Mouse (Mus musculus) cerebellum, adult 18-20 months (tissue): ENCODE results near the gene Arhgap10.
A peak's percentile ranks its signal among the peaks of the same experiment; 100 is the strongest.

Experiments used
- DNase-seq, 2 experiments: peaks; one replicate each; pipeline ENCODE4 v3.0.0; 2021

Gene Arhgap10

DNA sequence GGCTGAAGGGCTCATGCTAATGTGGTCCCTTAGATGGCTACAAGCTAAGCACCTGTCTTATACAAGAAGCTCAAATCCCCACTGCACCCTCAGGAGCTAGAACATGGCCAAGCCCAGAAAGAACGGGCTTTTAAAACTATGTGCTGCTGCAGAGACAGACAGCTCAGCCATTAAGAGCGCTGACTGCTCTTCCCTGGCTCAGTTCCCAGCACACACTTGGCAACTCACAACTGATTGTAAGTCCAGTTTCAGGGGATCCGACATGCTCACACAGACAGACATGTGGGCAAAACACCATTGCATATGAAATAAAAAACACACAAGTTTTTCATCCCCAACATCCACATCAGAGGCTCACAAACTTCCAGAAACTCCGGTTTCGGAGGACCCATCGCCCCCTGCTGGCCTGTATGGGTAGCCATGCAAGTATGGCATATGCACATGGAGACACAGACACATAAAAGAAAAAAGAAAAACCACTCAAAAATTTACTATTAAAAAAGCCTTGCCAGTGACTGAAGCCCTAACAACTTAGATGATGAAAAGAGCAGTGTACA, 77.4 kb downstream of the Arhgap10 start:
- no peak for DNase-seq

- DNase-seq, result no peak
Measured at GRCm38 (mm10) chr8:77439670-77440069, 78.1 kb downstream of the Arhgap10 start.

DNA sequence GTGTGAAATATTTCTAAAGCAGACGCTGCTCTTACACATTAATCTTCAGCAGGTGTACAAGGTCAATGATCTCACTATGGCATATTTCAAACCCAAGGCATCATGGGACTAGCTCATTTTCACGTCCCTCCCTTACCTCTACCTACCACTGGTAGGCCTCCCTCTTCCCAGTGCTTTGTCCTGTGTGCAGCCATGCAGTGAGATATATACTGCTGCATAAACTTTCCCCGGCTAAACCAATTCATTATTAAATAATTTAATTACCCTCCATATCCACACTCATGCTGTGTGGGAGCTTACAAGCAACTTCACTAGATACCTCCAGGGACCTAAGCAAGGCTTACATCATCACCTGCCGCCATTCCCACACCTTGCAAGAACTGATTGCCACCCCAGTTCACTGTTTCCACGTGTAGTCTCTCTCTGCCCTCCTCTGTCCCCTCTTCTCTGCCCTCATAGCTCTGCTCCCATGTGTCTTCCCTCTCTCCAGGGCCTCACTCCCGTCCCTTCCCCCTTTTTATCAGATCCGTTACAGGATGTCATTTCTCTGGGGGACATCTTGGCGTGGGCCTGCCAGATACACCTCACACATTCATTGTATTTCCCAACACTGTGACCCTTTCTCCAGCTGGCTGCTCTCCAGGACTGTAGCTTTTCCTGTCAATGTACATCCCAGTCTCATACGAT, 79.8 kb downstream of the Arhgap10 start:
- DNase-seq, result no peak

- DNase-seq, result no peak
Measured at GRCm38 (mm10) chr8:77436013-77436990, 81.5 kb downstream of the Arhgap10 start.

GRCm38 (mm10) chr8:77433221-77433620, 84.5 kb downstream of the Arhgap10 start:
- DNase-seq, result no peak

DNA sequence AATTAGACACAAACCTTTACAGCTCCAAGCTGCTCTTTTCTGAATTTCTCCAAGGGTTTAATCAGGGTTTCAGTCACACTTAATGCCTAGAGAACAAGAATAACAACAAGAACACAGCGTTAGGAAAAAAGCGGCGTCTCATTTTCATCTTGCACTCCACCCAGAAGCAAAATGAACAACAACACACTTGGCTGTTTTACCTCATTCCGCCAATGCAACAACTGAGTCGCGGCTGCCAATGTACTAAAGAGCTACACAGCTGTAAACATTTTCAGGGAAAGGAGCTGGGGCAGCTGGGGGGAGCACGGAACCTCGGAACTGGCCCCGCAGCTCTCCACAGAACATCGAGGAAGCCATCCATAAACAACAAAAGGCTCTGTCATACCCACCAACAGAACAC, 85.0 kb downstream of the Arhgap10 start:
- DNase-seq, result no peak

GRCm38 (mm10) chr8:77428420-77428819, 89.3 kb downstream of the Arhgap10 start:
- no peak for DNase-seq

DNA sequence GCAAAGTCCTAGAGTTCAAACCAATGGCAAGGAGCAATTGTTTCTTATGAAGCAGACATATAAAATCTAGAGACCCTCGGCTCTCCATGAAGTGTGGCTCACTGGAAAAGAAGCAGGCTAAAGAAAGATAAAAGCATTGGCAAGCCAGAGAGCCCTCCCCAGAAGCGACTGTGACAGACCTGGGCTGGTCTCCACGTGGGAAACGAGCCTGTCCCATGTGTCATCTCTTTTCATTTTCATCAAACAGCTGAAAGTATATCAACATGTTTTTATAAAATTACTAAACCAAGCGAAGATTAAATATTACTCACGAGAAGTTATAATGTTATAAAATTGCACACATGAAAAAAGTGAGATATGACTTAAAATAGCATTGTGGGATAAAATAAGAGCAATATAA, 89.7 kb downstream of the Arhgap10 start:
- no peak for DNase-seq

- DNase-seq, result no peak
Measured at GRCm38 (mm10) chr8:77427438-77427837, 90.3 kb downstream of the Arhgap10 start.

DNA sequence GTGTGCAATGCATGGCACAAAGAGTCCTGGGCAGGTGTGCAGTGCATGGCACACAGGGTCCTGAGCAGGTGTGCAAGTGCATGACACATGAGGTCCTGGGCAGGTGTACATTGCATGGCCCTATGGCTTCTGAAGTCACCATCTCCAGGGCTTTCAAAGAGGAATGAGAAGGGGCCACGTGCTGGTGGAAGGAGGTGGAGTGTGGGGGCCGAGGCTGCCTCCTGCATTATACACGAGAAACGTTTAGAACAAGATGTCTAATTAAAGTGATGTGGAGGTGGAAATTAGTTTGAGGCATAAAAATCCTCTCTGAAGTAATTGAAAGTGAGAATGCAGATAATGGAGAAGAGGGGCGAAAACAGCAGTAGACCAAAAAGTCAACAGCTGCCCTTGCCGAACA, 93.9 kb downstream of the Arhgap10 start:
- DNase-seq, result no peak

GRCm38 (mm10) chr8:77422632-77423252, 95.0 kb downstream of the Arhgap10 start:
- DNase-seq, result no peak

GRCm38 (mm10) chr8:77421596-77421995, 96.2 kb downstream of the Arhgap10 start:
- DNase-seq, result no peak

DNA sequence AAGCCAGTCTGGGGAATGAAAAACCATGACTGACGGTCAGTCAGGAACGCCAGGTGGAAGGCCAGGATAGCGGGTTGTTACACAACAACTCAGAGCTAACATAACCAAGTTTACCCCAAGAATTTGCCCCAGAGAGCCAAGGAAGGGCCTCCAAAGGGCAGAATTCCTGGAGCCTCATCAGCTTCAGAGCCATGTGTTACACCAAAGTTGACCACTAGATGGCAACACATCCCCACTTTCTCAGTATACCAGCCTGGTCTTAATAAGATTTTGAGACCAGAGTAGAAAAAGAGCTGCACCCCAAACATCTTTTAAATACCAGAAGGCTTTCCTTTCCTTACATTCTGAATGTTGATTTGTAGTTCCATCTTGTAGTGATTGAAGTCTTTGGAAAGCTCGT, 98.0 kb downstream of the Arhgap10 start:
- peak; percentile 71 to 80 for DNase-seq

- no peak for DNase-seq
Measured at GRCm38 (mm10) chr8:77416738-77417137, 101.0 kb downstream of the Arhgap10 start.

DNA sequence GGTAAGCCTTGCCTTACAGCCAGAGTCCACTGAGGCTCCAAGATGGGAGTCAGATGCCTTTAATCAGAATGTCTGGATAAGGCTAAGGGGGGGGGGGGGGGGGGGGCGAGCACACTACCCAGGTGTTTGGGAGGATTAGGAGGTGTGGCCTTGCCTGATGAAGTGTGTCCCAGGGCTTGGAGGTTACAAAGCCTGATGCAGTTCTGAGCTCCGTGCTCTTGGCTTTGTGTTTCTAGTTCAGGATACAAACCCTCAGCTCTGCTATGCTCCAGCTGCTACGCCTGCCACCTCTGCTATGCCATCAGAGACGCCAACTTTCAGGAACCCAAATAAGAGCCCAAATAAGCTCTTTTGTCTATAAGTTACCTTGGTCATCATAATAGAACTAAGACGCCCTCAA, 101.7 kb downstream of the Arhgap10 start:
- DNase-seq, result no peak

DNA sequence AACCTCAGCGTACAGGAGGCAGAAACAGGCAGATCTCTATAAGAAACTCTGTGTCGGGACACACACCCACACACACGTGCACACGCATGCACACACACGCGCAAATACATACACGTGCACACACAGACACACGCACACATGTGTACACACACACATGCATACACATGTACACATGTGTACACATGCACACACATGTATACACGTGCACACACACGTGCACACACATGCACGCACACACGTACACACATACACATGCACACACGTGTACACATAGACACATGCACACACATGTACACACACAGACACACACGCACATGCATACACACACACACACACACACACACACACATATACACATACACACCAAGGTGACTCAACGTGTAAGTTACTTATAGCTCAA, 106.5 kb downstream of the Arhgap10 start:
- no peak for DNase-seq

DNA sequence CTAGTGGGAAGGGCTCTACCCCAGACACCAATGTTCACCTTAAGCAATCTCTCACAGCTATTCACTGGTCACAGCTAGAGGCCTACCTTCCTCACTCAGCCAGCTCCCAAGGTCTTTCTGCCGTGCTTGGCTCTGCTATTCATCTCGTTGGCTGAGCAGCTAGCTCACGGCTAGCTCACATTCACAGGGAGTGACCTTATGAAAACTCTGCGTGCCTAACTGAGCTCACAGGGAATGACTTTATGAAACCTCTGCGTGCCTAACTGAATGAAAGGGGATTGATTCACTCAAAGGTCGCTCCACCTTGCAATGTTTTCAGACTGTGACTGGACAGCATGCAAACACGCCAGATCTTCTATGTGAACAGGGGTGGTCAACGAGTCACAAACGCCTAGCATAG, 107.4 kb downstream of the Arhgap10 start:
- DNase-seq, result no peak

- DNase-seq, result no peak
Measured at GRCm38 (mm10) chr8:77408527-77409215, 109.1 kb downstream of the Arhgap10 start.

GRCm38 (mm10) chr8:77406846-77407245, 110.9 kb downstream of the Arhgap10 start:
- no peak for DNase-seq

- DNase-seq, result no peak
Measured at GRCm38 (mm10) chr8:77406444-77406843, 111.3 kb downstream of the Arhgap10 start.

GRCm38 (mm10) chr8:77404017-77404416, 113.7 kb downstream of the Arhgap10 start:
- no peak for DNase-seq

GRCm38 (mm10) chr8:77401934-77402333, 115.8 kb downstream of the Arhgap10 start:
- no peak for DNase-seq

DNA sequence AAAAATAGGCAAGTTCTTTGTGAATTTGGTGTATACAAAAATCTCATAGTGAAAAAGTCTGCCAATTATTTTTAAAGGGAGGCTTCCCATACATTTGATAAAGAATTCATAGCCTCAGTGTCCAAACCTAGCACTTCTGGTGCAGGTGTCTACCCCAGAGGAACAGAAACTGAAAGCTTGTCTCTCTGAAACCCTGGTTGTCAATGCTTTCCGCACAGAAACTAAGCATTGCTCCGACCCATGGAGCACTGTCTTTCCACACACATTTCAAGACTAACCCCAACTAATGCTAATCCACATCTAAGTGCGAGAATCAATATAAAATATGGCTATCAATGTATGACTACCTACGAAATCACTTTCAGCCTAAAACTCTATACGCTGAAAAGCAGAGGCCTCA, 116.6 kb downstream of the Arhgap10 start:
- DNase-seq, result no peak
